Mouse (Mus musculus): ENCODE data around the gene Gucy1b1. TPM values are rescaled to one million over a fixed set of nuclear protein-coding genes. Genes with fewer than 3 reads are reported as not detected.

The Gucy1b1 gene
- polyA plus RNA-seq, 1 experiment from 2014 or later = 7.2 TPM

DNA sequence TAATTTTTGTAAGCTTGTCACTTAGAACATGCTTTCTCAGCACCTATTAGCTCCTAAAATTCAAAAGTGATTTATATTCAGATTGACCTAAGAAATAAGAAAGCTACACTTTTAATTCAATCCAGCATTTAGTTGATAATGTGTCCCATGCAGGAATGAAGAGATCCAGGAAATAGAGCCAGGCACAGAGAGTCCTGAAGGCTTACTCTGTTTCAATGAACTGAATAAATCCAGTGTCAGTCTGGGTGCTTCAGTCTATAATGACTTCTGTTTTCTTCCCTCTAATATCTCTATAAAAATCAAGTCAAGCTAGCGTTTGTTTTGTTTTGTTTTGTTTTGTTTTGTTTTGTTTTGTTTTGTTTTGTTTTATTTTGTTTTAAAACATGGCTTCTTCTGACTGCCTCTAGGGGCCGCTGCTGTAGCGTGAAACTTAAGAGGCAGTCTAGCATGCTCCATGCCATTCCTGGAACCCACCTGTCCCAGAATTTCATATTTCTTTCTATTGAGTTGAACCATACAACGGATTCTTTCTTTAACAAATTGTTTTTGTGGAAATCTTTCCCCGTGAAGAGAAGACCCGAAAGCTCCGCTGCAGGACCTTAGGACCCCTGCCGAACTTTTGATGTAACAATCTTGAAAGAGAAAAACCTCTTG, 27.3 kb downstream of the Gucy1b1 start:
- Histone ChIP-seq H3K27ac (ENCODE audit: low read depth, low read length) (no peak overlapping the region), H3K36me3 (ENCODE audit: control insufficient read depth, insufficient read depth, low read length) (no peaks in the 10 kb centered on the region), H3K4me1 (replicated peaks; ENCODE audit: control insufficient read depth, insufficient read depth, low read length) (no peaks in the 10 kb centered on the region), H3K27me3 (ENCODE audit: control insufficient read depth, insufficient read depth, low read length) (no peaks in the 10 kb centered on the region), H3K9ac (ENCODE audit: low read length) (no peak overlapping the region), H3K9me3 (ENCODE audit: control insufficient read depth, low read length) (no peaks in the 10 kb centered on the region), H3K4me2 (ENCODE audit: low read depth, low read length, severe bottlenecking) (no peak overlapping the region), H3K4me3 (ENCODE audit: low read depth, low read length) (no peak overlapping the region)
- WGBS = 34% methylated on average over 8 of the region's 8 CpGs
- ATAC-seq (replicated peaks; ENCODE audit: low FRiP score) (no peak), DNase-seq (ENCODE audit: low spot score) (peak; percentile 56)

DNA sequence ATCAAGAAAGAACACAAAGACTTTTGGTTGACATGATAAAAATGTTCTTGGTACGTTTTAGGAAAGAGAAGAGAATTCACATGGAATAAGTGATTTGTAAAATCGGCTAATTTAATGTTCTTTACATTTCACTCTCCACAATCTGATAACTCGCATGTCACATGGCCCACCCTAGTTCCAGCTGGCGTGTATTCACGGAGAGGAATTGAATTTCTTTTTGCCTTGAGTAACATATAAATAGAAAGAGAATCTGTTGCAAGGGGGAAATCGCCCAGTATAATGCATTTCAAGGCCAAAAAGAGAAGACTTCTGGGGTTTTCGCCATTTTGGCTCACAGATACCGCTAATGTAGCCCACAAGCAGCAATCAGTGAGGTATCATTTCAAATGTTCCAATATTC, 28.4 kb downstream of the Gucy1b1 start:
- Histone ChIP-seq H3K27ac (ENCODE audit: low read depth, low read length) (no peak overlapping the region), H3K9me3 (ENCODE audit: control insufficient read depth, low read length) (no peaks in the 10 kb centered on the region), H3K27me3 (ENCODE audit: control insufficient read depth, insufficient read depth, low read length) (no peaks in the 10 kb centered on the region), H3K4me1 (replicated peaks; ENCODE audit: control insufficient read depth, insufficient read depth, low read length) (no peaks in the 10 kb centered on the region), H3K9ac (ENCODE audit: low read length) (no peak overlapping the region), H3K36me3 (ENCODE audit: control insufficient read depth, insufficient read depth, low read length) (no peaks in the 10 kb centered on the region), H3K4me2 (ENCODE audit: low read depth, low read length, severe bottlenecking) (no peak overlapping the region), H3K4me3 (ENCODE audit: low read depth, low read length) (no peak overlapping the region)
- DNase-seq (ENCODE audit: low spot score) = no peak
- no peak for ATAC-seq (replicated peaks; ENCODE audit: low FRiP score)
- 90% methylated on average over 8 of the region's 8 CpGs for WGBS

DNA sequence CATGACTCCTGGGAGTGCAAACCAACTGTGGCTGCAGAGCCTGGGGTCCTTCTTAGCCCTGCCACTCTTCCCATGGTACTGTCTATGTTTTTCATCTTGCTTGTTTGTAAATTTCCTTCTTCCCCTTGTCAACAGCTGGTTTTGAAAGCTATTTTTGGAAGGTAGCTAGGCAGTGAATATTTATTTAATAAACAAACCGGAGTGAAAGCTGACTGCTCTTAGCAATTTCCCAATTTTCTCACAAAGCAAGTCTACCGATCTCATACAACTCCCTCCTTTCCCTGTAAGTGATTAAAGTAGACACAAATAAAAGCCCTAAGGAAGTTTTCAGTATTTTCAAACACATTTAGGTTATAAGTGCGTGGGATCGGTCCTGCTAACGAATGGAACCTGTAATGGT, 29.6 kb downstream of the Gucy1b1 start:
- H3K9me3 ChIP-seq (ENCODE audit: control insufficient read depth, low read length) = no peaks in the 10 kb centered on the region
- 90% methylated on average over 5 of the region's 5 CpGs for WGBS
- no peak overlapping the region for H3K9ac ChIP-seq (ENCODE audit: low read length)
- DNase-seq (ENCODE audit: low spot score) (no peak), ATAC-seq (replicated peaks; ENCODE audit: low FRiP score) (no peak)
- H3K27me3 ChIP-seq (ENCODE audit: control insufficient read depth, insufficient read depth, low read length) = no peaks in the 10 kb centered on the region
- H3K27ac ChIP-seq (ENCODE audit: low read depth, low read length) = no peak overlapping the region
- H3K4me3 ChIP-seq (ENCODE audit: low read depth, low read length) = no peak overlapping the region
- H3K4me2 ChIP-seq (ENCODE audit: low read depth, low read length, severe bottlenecking) = no peak overlapping the region
- no peaks in the 10 kb centered on the region for H3K36me3 ChIP-seq (ENCODE audit: control insufficient read depth, insufficient read depth, low read length)
- no peaks in the 10 kb centered on the region for H3K4me1 ChIP-seq (replicated peaks; ENCODE audit: control insufficient read depth, insufficient read depth, low read length)

DNA sequence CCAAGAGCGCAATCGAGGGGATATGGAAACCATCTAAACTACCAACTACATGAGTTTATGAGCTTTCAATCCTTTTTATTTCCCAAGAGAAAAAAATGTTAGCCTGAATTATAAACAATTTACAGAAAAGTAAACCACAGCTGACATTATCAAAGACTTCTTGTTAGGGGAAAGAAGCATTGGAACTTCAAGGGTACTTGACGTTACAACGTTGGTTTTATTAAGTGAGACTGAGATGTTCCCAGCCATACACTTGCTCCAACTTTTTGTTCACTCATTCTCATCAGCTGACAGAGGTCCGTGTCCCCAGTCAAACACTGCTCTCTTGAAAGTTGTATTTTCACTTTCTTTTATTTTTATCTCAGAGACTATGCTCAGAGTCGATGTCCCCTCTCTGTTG, 30.8 kb downstream of the Gucy1b1 start:
- H3K4me1 ChIP-seq (replicated peaks; ENCODE audit: control insufficient read depth, insufficient read depth, low read length) = no peaks in the 10 kb centered on the region
- no peak overlapping the region for H3K4me3 ChIP-seq (ENCODE audit: low read depth, low read length)
- 86% methylated on average over 6 of the region's 6 CpGs for WGBS

DNA sequence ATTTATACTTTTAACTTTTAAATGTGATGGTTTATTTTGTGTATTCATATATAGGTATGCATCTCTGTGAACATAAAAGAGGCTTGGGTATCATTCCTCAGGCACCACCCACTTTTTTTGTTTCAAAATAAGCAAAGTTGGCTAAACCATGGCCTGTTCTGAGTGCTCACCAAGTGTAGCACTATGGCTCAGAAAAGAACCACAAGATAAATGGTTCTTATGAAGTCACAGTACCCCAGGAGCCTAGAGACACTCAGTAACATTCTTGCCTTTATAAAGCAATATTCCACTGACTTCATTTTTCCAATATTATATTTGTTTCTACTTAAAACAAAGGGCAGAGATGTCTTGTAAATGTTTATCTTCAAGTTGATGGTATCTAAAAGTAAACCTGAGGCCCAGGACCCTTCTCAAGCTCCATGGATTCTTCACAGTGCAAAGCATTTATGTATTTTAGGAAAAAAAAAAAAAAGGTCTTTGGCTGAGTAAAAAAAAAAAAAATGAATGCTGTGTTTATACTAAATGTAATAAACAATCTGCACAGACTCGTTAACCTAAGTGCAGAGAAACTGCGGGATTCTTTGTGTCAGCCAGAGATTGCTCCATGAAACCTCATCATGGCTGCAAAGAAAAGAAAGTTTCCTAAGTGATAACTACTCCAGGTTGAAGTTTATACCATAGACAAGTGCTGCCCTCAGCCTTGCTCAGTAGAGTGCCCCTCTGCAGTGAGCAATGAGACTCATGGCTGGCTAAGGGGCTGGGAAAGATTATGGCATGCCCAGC, 38.0 kb downstream of the Gucy1b1 start:
- Histone ChIP-seq H3K9ac (ENCODE audit: low read length) (no peak overlapping the region), H3K27me3 (ENCODE audit: control insufficient read depth, insufficient read depth, low read length) (no peaks in the 10 kb centered on the region), H3K4me1 (replicated peaks; ENCODE audit: control insufficient read depth, insufficient read depth, low read length) (no peaks in the 10 kb centered on the region), H3K9me3 (ENCODE audit: control insufficient read depth, low read length) (no peaks in the 10 kb centered on the region), H3K36me3 (ENCODE audit: control insufficient read depth, insufficient read depth, low read length) (no peaks in the 10 kb centered on the region), H3K4me3 (ENCODE audit: low read depth, low read length) (no peak overlapping the region), H3K4me2 (ENCODE audit: low read depth, low read length, severe bottlenecking) (no peak overlapping the region), H3K27ac (ENCODE audit: low read depth, low read length) (no peak overlapping the region)
- ATAC-seq (replicated peaks; ENCODE audit: low FRiP score) = no peak
- no peak for DNase-seq (ENCODE audit: low spot score)
- 92% methylated on average over 2 of the region's 2 CpGs for WGBS

More for the DNA sequence above, 30.8 kb downstream of the Gucy1b1 start:
- no peaks in the 10 kb centered on the region for H3K27me3 ChIP-seq (ENCODE audit: control insufficient read depth, insufficient read depth, low read length)
- ATAC-seq (replicated peaks; ENCODE audit: low FRiP score) = no peak
- H3K9me3 ChIP-seq (ENCODE audit: control insufficient read depth, low read length) = no peaks in the 10 kb centered on the region
- no peak overlapping the region for H3K4me2 ChIP-seq (ENCODE audit: low read depth, low read length, severe bottlenecking)
- no peaks in the 10 kb centered on the region for H3K36me3 ChIP-seq (ENCODE audit: control insufficient read depth, insufficient read depth, low read length)
- no peak for DNase-seq (ENCODE audit: low spot score)
- no peak overlapping the region for H3K9ac ChIP-seq (ENCODE audit: low read length)
- no peak overlapping the region for H3K27ac ChIP-seq (ENCODE audit: low read depth, low read length)

DNA sequence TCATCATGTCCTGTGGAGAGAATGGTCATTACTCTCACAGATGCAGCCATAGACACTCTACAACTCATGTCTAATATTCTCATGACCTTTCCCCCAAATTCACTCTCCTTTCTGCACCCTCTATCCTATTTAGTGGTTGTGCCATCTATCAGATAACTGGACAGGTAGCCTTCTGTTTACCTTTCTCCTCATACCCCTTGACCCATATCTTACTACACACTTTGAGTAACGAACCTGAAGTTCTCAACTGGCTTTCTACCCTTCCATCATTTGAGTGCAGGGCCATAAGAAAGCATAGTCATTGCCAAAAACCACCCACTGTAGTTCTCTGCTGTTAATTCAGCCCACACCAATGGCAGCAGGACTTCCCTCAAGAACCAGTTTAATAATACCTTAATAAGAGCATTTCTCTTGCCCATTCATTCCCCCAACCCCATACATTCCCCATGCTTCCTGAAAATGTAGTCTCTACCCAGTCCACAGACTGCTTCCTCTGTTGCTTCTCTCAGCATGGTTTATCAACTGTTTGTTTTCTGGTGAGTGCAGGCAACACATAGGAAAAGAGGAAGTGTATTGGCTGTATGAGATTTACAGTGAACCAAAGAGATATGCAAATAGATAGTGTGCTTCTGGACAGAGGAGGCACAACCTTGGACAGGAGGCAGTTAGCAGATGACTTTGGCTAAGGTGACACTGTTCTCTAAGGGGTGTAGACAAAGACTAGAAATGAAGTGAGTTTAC, 44.3 kb downstream of the Gucy1b1 start:
- DNase-seq (ENCODE audit: low spot score) (no peak), ATAC-seq (replicated peaks; ENCODE audit: low FRiP score) (no peak)
- H3K9ac ChIP-seq (ENCODE audit: low read length) = no peak overlapping the region
- no peak overlapping the region for H3K4me2 ChIP-seq (ENCODE audit: low read depth, low read length, severe bottlenecking)
- H3K4me3 ChIP-seq (ENCODE audit: low read depth, low read length) = no peak overlapping the region
- no peak overlapping the region for H3K27ac ChIP-seq (ENCODE audit: low read depth, low read length)
- H3K36me3 ChIP-seq (ENCODE audit: control insufficient read depth, insufficient read depth, low read length) = no peaks in the 10 kb centered on the region
- no peaks in the 10 kb centered on the region for H3K9me3 ChIP-seq (ENCODE audit: control insufficient read depth, low read length)
- WGBS = 86% methylated on average over 1 of the region's 1 CpGs
- H3K4me1 ChIP-seq (replicated peaks; ENCODE audit: control insufficient read depth, insufficient read depth, low read length) = no peaks in the 10 kb centered on the region
- no peaks in the 10 kb centered on the region for H3K27me3 ChIP-seq (ENCODE audit: control insufficient read depth, insufficient read depth, low read length)

DNA sequence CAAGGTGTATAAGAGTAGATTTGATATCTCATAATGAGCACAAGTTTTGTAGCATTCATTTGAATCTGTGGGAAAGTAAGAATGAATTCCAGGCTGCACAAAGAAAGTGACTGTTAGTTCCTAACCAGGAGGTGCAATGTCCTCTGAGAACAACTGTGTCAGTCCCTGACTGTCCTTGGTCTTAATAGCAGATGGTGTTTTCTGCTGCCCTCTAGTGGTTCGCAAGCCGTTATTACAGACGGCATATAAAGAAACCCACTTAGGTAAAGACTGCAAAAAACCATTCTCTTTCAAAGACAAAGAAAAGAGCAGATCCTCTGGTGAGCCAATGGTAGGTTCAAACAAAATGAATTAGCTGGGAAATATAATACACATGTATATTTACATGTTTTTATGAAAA, 45.3 kb downstream of the Gucy1b1 start:
- Histone ChIP-seq H3K27me3 (ENCODE audit: control insufficient read depth, insufficient read depth, low read length) (no peaks in the 10 kb centered on the region), H3K4me3 (ENCODE audit: low read depth, low read length) (no peak overlapping the region), H3K27ac (ENCODE audit: low read depth, low read length) (no peak overlapping the region), H3K4me1 (replicated peaks; ENCODE audit: control insufficient read depth, insufficient read depth, low read length) (no peaks in the 10 kb centered on the region), H3K36me3 (ENCODE audit: control insufficient read depth, insufficient read depth, low read length) (no peaks in the 10 kb centered on the region), H3K9me3 (ENCODE audit: control insufficient read depth, low read length) (no peaks in the 10 kb centered on the region), H3K4me2 (ENCODE audit: low read depth, low read length, severe bottlenecking) (no peak overlapping the region), H3K9ac (ENCODE audit: low read length) (no peak overlapping the region)
- no peak for DNase-seq (ENCODE audit: low spot score)
- ATAC-seq (replicated peaks; ENCODE audit: low FRiP score) = peak; percentile 87
- WGBS = 2% methylated on average over 3 of the region's 3 CpGs

DNA sequence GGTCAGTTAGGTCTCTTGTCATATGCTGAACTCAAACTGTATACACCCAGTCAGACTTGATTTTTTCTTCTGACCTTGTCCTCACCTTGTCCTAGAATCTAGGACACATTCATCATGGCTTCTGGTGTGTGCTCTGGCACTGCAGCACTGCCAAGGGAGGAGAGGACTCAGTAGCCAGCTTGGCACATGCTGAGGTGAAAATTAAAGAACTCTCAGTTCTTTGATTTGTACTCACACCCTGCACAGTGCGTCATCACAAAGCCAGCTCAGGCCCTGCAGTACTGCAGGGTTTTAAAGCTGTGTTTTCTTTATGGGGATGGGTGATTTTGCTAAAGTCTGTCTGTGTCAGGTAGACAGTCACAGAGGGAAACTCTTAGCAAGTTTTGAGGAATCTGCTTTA, 47.2 kb downstream of the Gucy1b1 start:
- DNase-seq (ENCODE audit: low spot score) (no peak), ATAC-seq (replicated peaks; ENCODE audit: low FRiP score) (no peak)
- Histone ChIP-seq H3K27me3 (ENCODE audit: control insufficient read depth, insufficient read depth, low read length) (no peaks in the 10 kb centered on the region), H3K36me3 (ENCODE audit: control insufficient read depth, insufficient read depth, low read length) (no peaks in the 10 kb centered on the region), H3K4me1 (replicated peaks; ENCODE audit: control insufficient read depth, insufficient read depth, low read length) (no peaks in the 10 kb centered on the region), H3K9ac (ENCODE audit: low read length) (no peak overlapping the region), H3K27ac (ENCODE audit: low read depth, low read length) (no peak overlapping the region), H3K4me3 (ENCODE audit: low read depth, low read length) (no peak overlapping the region), H3K4me2 (ENCODE audit: low read depth, low read length, severe bottlenecking) (no peak overlapping the region), H3K9me3 (ENCODE audit: control insufficient read depth, low read length) (no peaks in the 10 kb centered on the region)
- 94% methylated on average over 1 of the region's 1 CpGs for WGBS
